8 mouse cellular contexts compared by ENCODE assay signal in the genomic region with DNA sequence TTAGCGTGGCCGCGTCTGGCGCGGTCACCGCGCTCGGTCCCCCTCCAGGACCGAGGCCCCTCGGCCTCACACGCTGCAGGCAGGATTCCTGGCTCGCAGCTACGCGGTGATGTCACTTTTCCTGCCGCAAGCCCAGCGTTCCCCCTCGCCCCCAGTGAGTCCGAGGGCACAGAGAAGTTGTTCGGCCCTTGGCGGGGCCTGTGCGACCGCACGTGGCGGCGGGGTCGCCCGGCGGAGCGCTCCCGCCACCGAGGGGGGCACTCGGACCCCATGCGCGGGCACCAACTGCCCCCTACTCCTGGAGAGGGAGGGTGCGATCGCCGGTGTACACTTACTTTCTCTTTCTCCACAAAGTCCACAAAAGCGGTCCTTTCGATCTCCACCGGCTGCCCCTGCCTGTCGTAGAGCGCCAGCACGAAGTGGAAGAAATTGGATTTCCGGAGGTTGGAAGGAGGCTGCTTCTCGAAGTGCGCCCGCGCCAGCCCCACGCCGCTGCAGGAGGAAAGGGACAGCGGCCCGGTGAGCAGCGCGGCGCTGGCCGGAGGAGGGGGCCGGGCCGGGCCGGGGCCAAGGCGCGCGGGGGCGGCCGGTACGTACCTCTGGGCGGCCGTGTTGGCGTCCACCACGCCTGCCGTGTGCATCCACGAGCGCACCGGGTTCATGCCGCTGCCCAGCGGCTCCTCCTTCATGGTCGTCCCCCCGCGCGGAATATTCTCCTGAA. TPM values are rescaled to one million over a fixed set of nuclear protein-coding genes. Genes with fewer than 3 reads are reported as not detected.
DNase-seq lines count a peak whose midpoint lies in the region; ATAC-seq and TF ChIP-seq lines count a peak whose summit lies in the region.

No protein-coding gene starts in this region.

- no peak for TF ChIP-seq CTCF in lung, adult 2 months (IDR thresholded peaks at IDR 0.05; ENCODE audit: insufficient read depth, low read length)
- TF ChIP-seq CTCF in brain, embryonic 14.5 days (IDR thresholded peaks at IDR 0.05; ENCODE audit: borderline replicate concordance, extremely low read depth, insufficient read depth, insufficient read length), result no peak

- H3K4me1 ChIP-seq in lung, adult 2 months (ENCODE audit: control insufficient read depth, insufficient read depth, low read length), result peaks cover 8% of the 10 kb centered on the region
- H3K4me1 ChIP-seq in heart, embryonic 14.5 days (ENCODE audit: control insufficient read depth in 2 of 2, insufficient read depth in 2 of 2, low read length in 2 of 2), result peaks cover 14 to 48% of the 10 kb centered on the region in 2 experiments; a peak in 3 of 4 replicates
- H3K4me1 ChIP-seq in liver, embryonic 11.5 days (replicated peaks; ENCODE audit: control insufficient read depth, insufficient read depth, low read length), result peaks cover 18% of the 10 kb centered on the region
- peaks cover 15% of the 10 kb centered on the region; the same call in 1 of the 2 replicates for H3K4me1 ChIP-seq in stomach, embryonic 14.5 days (ENCODE audit: control insufficient read depth, insufficient read depth, low read length)

- H3K27ac ChIP-seq in heart, embryonic 14.5 days (replicated peaks in 1 of 2; ENCODE audit: control insufficient read depth in 1 of 2, insufficient read depth in 1 of 2, low read depth in 2 of 2, low read length in 2 of 2), result peak overlapping the region in 1 of 2 experiments; percentile 43; a peak in 1 of 4 replicates
- H3K27ac ChIP-seq in liver, embryonic 11.5 days (ENCODE audit: low read depth, low read length), result no peak overlapping the region
- 0 out of 2 replicates have a peak overlapping the region, but pooled peaks have one; percentile 21 for H3K27ac ChIP-seq in stomach, embryonic 14.5 days (ENCODE audit: low read length)

- H3K4me2 ChIP-seq in heart, embryonic 14.5 days (ENCODE audit: low read length), result peak overlapping the region; percentile 97
- peak overlapping the region; percentile 88 for H3K4me2 ChIP-seq in liver, embryonic 11.5 days
- peak overlapping the region; percentile 96 for H3K4me2 ChIP-seq in stomach, embryonic 14.5 days (replicated peaks; ENCODE audit: low read depth, low read length)

- TF ChIP-seq POLR2A in lung, adult 2 months (IDR thresholded peaks at IDR 0.05; ENCODE audit: borderline replicate concordance, extremely low read depth, low read depth, low read length), result no peak
- TF ChIP-seq POLR2A in brain, embryonic 14.5 days (IDR thresholded peaks at IDR 0.05; ENCODE audit: borderline replicate concordance, extremely low read depth, insufficient read depth, insufficient read length, poor library complexity, severe bottlenecking), result no peak

- H3K4me3 ChIP-seq in lung, adult 2 months (replicated peaks; ENCODE audit: extremely low read depth, low read depth, low read length), result peak overlapping the region; percentile 14
- peak overlapping the region; percentile 62 to 64 for H3K4me3 ChIP-seq in heart, embryonic 14.5 days (ENCODE audit: control insufficient read depth in 1 of 2, insufficient read depth in 1 of 2, low read depth in 1 of 2, low read length in 2 of 2)
- peak overlapping the region; percentile 57 for H3K4me3 ChIP-seq in liver, embryonic 11.5 days (ENCODE audit: low read depth, low read length)
- peak overlapping the region; percentile 54 for H3K4me3 ChIP-seq in stomach, embryonic 14.5 days (ENCODE audit: low read depth, low read length)

- H3K9me3 ChIP-seq in heart, embryonic 14.5 days (ENCODE audit: control insufficient read depth, low read length), result no peaks in the 10 kb centered on the region
- no peaks in the 10 kb centered on the region for H3K9me3 ChIP-seq in liver, embryonic 11.5 days (ENCODE audit: control insufficient read depth, low read length)
- H3K9me3 ChIP-seq in stomach, embryonic 14.5 days (ENCODE audit: control insufficient read depth, low read depth, low read length), result no peaks in the 10 kb centered on the region

- peak overlapping the region; percentile 79 for H3K9ac ChIP-seq in heart, embryonic 14.5 days (ENCODE audit: low read length)
- no peak overlapping the region for H3K9ac ChIP-seq in liver, embryonic 11.5 days (ENCODE audit: low read depth, low read length)
- peak overlapping the region; percentile 55 for H3K9ac ChIP-seq in stomach, embryonic 14.5 days (replicated peaks; ENCODE audit: low read depth, low read length)

- ATAC-seq in heart, embryonic 14.5 days (ENCODE audit: insufficient number of reproducible peaks, insufficient read depth, low FRiP score, low read depth), result no peak
- ATAC-seq in liver, embryonic 11.5 days (replicated peaks; ENCODE audit: low FRiP score), result 0 out of 2 replicates have a peak, but pooled peaks have one; percentile 3
- ATAC-seq in stomach, embryonic 14.5 days (ENCODE audit: insufficient number of reproducible peaks, insufficient read depth, low FRiP score, low read depth), result no peak; the same call in 1 of the 2 replicates

- peaks cover 80% of the 10 kb centered on the region for H3K27me3 ChIP-seq in heart, embryonic 14.5 days (ENCODE audit: control insufficient read depth, insufficient read depth, low read length)
- peaks cover 98% of the 10 kb centered on the region for H3K27me3 ChIP-seq in liver, embryonic 11.5 days (replicated peaks; ENCODE audit: control insufficient read depth, insufficient read depth, low read length)
- peaks cover 57% of the 10 kb centered on the region for H3K27me3 ChIP-seq in stomach, embryonic 14.5 days (ENCODE audit: control insufficient read depth, insufficient read depth, low read length)

- WGBS in lung, adult 2 months, result under 1% methylated on average over 75 of the region's 79 CpGs
- 1% methylated on average over 60 of the region's 79 CpGs for WGBS in heart, embryonic 14.5 days
- WGBS in liver, embryonic 11.5 days, result under 1% methylated on average over 77 of the region's 79 CpGs
- under 1% methylated on average over 67 of the region's 79 CpGs for WGBS in stomach, embryonic 14.5 days

- peak; percentile 31 for DNase-seq in lung, adult 2 months
- no peak for DNase-seq in lung, postnatal 36 days
- DNase-seq in brain, embryonic 14.5 days (ENCODE audit: low read depth), result peak; percentile 59
- DNase-seq in liver, embryonic 11.5 days (ENCODE audit: low spot score), result peak; percentile 67
- DNase-seq in layer of hippocampus, adult 18-20 months (ENCODE audit: low spot score in 2 of 2), result no peak
- no peak for DNase-seq in cerebellum, postnatal 36 days

- no peaks in the 10 kb centered on the region for H3K36me3 ChIP-seq in heart, embryonic 14.5 days (ENCODE audit: control insufficient read depth, insufficient read depth, low read length)
- H3K36me3 ChIP-seq in liver, embryonic 11.5 days (ENCODE audit: control insufficient read depth, insufficient read depth, low read length), result no peaks in the 10 kb centered on the region
- no peaks in the 10 kb centered on the region for H3K36me3 ChIP-seq in stomach, embryonic 14.5 days (ENCODE audit: control insufficient read depth, insufficient read depth, low read length)

RNA-seq across cellular contexts. Expression of a gene that starts 0.9 kb away (rescaled TPM):
- polyA plus RNA-seq in lung, adult 2 months (2012; rRNA removed), result 0.83 and 0.84 TPM in 2 replicates
- polyA plus RNA-seq in brain, embryonic 14.5 days (2012; rRNA removed), result 46.4 and 157 TPM in 2 replicates
- 2.2 and 2.3 TPM in 2 replicates for polyA plus RNA-seq in heart, embryonic 14.5 days (2014; fragmentation: Nextera tagmentation; extraction: Ambion mirVana)
- 0.55 and 0.83 TPM in 2 replicates for polyA plus RNA-seq in liver, embryonic 11.5 days (2014; fragmentation: Nextera tagmentation; extraction: Ambion mirVana)
- polyA plus RNA-seq in stomach, embryonic 14.5 days (2014; fragmentation: Nextera tagmentation; extraction: Ambion mirVana), result 1.6 and 1.9 TPM in 2 replicates
- under 1 TPM; 0.47 to 0.68 TPM for total RNA-seq in layer of hippocampus, adult 18-20 months (2021)

Comparison
In these comparisons a context has a peak if more than half of its experiments do, and no peak if none do; other contexts are left out.
1. DNase-seq: peak in lung, adult 2 months (single experiment), brain, embryonic 14.5 days (single experiment) and liver, embryonic 11.5 days (single experiment); none in lung, postnatal 36 days (single experiment), layer of hippocampus, adult 18-20 months (0 of 2) and cerebellum, postnatal 36 days (0 of 2).
2. RNA of a gene that starts 0.9 kb away (polyA plus RNA-seq): 46.4 to 157 TPM in brain, embryonic 14.5 days; 2.2 to 2.3 TPM in heart, embryonic 14.5 days, 1.6 to 1.9 TPM in stomach, embryonic 14.5 days, 0.83 to 0.84 TPM in lung, adult 2 months and 0.55 to 0.83 TPM in liver, embryonic 11.5 days; every median in the first group is over 10 times any median in the second.
3. Peak in every context shown above with its lines, with median percentiles within 50 percentile points of each other: H3K4me3 ChIP-seq and H3K4me2 ChIP-seq.